Mouse (Mus musculus) kidney, postnatal 0 days (tissue): ENCODE measurements around the gene Gon4l. TPM values are rescaled to one million over a fixed set of nuclear protein-coding genes. Genes with fewer than 3 reads are reported as not detected.
"Not testable (repeated sequence)": the region's sequence is repeated elsewhere in the genome, so short reads cannot be mapped to it uniquely, and the experiment has no call there.

Experiments
- ATAC-seq: fragments of 200-750 bp; cut with Nextera tagmentation; replicated peaks from 2 replicates; pipeline ENCODE4 v1.8.0; 2017; ENCODE audit warnings: low read depth, moderate number of reproducible peaks, moderate TSS enrichment, moderate library complexity; ENCODE audit not compliant: low FRiP score
- DNase-seq: peaks from one replicate; pipeline ENCODE4 v3.0.0-alpha.2; 2016; ENCODE audit warnings: low spot score
- H3K27ac ChIP-seq: fragments of 300-500 bp; sonication (generic); 2 replicates; pipeline ENCODE4 v1.5.1; 2014; ENCODE audit warnings: mild to moderate bottlenecking
- H3K27me3 ChIP-seq: fragments of 300-500 bp; sonication (generic); 2 replicates; pipeline ENCODE4 v1.6.1; 2014; ENCODE audit warnings: low read length, mixed read lengths; ENCODE audit not compliant: insufficient read depth
- H3K36me3 ChIP-seq: fragments of 300-500 bp; sonication (generic); 2 replicates; pipeline ENCODE4 v1.6.1; 2014; ENCODE audit warnings: low read length, mixed read lengths; ENCODE audit not compliant: insufficient read depth
- H3K4me1 ChIP-seq: fragments of 300-500 bp; sonication (generic); replicated peaks from 2 replicates; pipeline ENCODE4 v1.6.1; 2014; ENCODE audit warnings: antibody characterized with exemption, low read length, mixed read lengths; ENCODE audit not compliant: insufficient read depth
- H3K4me2 ChIP-seq: fragments of 300-500 bp; sonication (generic); 2 replicates; pipeline ENCODE4 v1.6.1; 2014; ENCODE audit warnings: mild to moderate bottlenecking, low read length, moderate library complexity, mixed read lengths
- H3K4me3 ChIP-seq: fragments of 300-500 bp; sonication (generic); replicated peaks from 2 replicates; pipeline ENCODE4 v1.5.1; 2014; ENCODE audit warnings: low read depth, low read length
- H3K9ac ChIP-seq: fragments of 300-500 bp; sonication (generic); 2 replicates; pipeline ENCODE4 v1.6.1; 2014; ENCODE audit warnings: low read depth, low read length
- H3K9me3 ChIP-seq: fragments of 300-500 bp; sonication (generic); replicated peaks from 2 replicates; pipeline ENCODE4 v1.6.1; 2016; ENCODE audit warnings: low read length, inconsistent platforms, mixed read lengths
- CTCF ChIP-seq: IDR thresholded peaks from 2 replicates; pipeline ENCODE4 v1.5.1; 2016; ENCODE audit warnings: antibody characterized with exemption, low read depth, mild to moderate bottlenecking, moderate library complexity
- WGBS: fragments of 180-500 bp; shearing (Covaris S2); extraction: QIAGEN DNeasy Blood & Tissue Kit; methylation state at CpG from one replicate; pipeline ENCODE4 v1.1.7; 2014; 5-methylcytosine and 5-hydroxymethylcytosine counted together
- polyA plus RNA-seq: library from polyadenylated mRNA; unstranded; fragments of >200 nt; fragmentation: Nextera tagmentation; extraction: Ambion mirVana; gene quantifications from 2 replicates; pipeline ENCODE4 v1.2.1, GENCODE M21; 2015

Gene Gon4l
- polyA plus RNA-seq, 1 experiment from 2014 or later = 6.0 TPM

DNA sequence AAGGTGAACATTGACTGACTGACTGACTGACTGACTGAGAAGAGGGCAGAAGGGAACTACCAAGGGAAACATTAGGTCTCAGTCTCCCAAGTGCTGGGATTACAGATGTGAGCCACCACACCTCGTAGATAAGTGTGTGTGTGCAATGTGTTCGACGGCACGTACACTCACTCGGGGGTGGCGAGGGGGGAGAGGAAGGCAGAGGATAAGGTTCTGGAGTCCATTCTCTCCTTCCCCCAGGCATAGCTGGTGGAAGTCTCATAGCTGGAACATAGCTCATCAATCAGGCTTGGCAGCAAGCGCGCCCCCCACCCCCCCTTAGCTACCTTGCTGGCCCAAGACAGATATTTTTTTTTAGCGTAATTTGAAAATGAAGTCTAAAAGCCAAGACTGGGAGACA, 7.8 kb upstream of the Gon4l start:
- WGBS = 86% methylated on average over 9 of the region's 9 CpGs

GRCm38 (mm10) chr3:88831177-88832121, 3.6 kb upstream of the Gon4l start:
- 2% methylated on average over 21 of the region's 28 CpGs for WGBS
- Histone ChIP-seq H3K27ac (0 out of 2 replicates have a peak overlapping the region, but pooled peaks have one; percentile 13), H3K4me3 (0 out of 2 replicates have a peak overlapping the region, but pooled peaks have one; percentile 11), H3K4me2 (peak overlapping the region; percentile 41)
- not testable (repeated sequence) for H3K36me3 ChIP-seq, H3K9ac ChIP-seq, H3K9me3 ChIP-seq, H3K27me3 ChIP-seq, H3K4me1 ChIP-seq
- ATAC-seq (peak; percentile 64), DNase-seq (peak; percentile 35)

More for the DNA sequence above, 7.8 kb upstream of the Gon4l start:
- no peak overlapping the region for H3K4me2 ChIP-seq
- H3K36me3 ChIP-seq = peaks cover 15% of the 10 kb centered on the region
- ATAC-seq (no peak), DNase-seq (no peak)
- no peak overlapping the region for H3K9ac ChIP-seq
- no peaks in the 10 kb centered on the region for H3K9me3 ChIP-seq
- H3K4me1 ChIP-seq = no peaks in the 10 kb centered on the region
- H3K27me3 ChIP-seq = no peaks in the 10 kb centered on the region
- H3K4me3 ChIP-seq = no peak overlapping the region
- TF ChIP-seq CTCF = no peak
- no peak overlapping the region for H3K27ac ChIP-seq

GRCm38 (mm10) chr3:88832388-88832787, 2.6 kb upstream of the Gon4l start:
- WGBS = 2% methylated on average over 13 of the region's 14 CpGs
- H3K27me3 ChIP-seq, H3K36me3 ChIP-seq, H3K9me3 ChIP-seq, H3K27ac ChIP-seq, H3K4me1 ChIP-seq, H3K4me3 ChIP-seq, H3K9ac ChIP-seq, H3K4me2 ChIP-seq: not testable (repeated sequence)
- ATAC-seq (peak; percentile 59), DNase-seq (peak; percentile 74)

GRCm38 (mm10) chr3:88849172-88849571, 14.1 kb downstream of the Gon4l start:
- Histone ChIP-seq H3K4me3 (no peak overlapping the region), H3K9me3 (no peaks in the 10 kb centered on the region), H3K27ac (no peak overlapping the region), H3K9ac (no peak overlapping the region), H3K4me2 (no peak overlapping the region), H3K36me3 (peaks cover 21% of the 10 kb centered on the region), H3K4me1 (no peaks in the 10 kb centered on the region), H3K27me3 (no peaks in the 10 kb centered on the region)
- no peak for ATAC-seq
- TF ChIP-seq CTCF = no peak
- no peak for DNase-seq
- 84% methylated on average over 4 of the region's 4 CpGs for WGBS

DNA sequence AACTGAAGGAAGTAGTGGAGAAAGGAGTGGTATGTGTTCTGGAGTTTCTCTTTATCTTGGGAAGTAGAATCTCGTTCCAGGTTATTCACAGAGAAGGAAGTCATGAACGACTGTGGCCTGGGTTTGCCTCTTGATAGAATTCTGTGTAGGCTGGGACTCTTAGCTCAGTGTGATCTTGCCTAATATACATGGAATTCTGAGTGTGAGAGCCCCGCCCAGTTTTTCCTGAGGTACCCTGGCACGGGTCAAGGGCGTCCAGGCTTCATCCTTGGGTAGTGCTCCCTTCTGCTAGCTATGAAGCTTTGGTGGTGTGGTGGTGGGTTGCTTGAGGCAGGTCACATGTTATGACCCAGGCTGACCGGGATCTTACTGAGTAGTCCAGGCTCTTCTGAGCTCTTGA, 20.8 kb downstream of the Gon4l start:
- 0 out of 2 replicates have a peak, but pooled peaks have one; percentile 13 for ATAC-seq
- Histone ChIP-seq H3K4me2 (no peak overlapping the region), H3K27ac (no peak overlapping the region), H3K9ac (no peak overlapping the region), H3K9me3 (no peaks in the 10 kb centered on the region), H3K4me3 (no peak overlapping the region), H3K4me1 (no peaks in the 10 kb centered on the region), H3K36me3 (peaks cover 53% of the 10 kb centered on the region), H3K27me3 (no peaks in the 10 kb centered on the region)
- 91% methylated on average over 6 of the region's 6 CpGs for WGBS
- no peak for DNase-seq
- TF ChIP-seq CTCF = no peak

- Histone ChIP-seq H3K4me2 (no peak overlapping the region), H3K4me3 (no peak overlapping the region), H3K27ac (no peak overlapping the region), H3K27me3 (no peaks in the 10 kb centered on the region), H3K4me1 (no peaks in the 10 kb centered on the region), H3K9ac (no peak overlapping the region), H3K36me3 (peaks cover 70% of the 10 kb centered on the region), H3K9me3 (no peaks in the 10 kb centered on the region)
- DNase-seq = no peak
- ATAC-seq = no peak
- WGBS = 89% methylated on average over 3 of the region's 3 CpGs
- no peak for TF ChIP-seq CTCF
Measured at GRCm38 (mm10) chr3:88862129-88862528, 27.1 kb downstream of the Gon4l start.

DNA sequence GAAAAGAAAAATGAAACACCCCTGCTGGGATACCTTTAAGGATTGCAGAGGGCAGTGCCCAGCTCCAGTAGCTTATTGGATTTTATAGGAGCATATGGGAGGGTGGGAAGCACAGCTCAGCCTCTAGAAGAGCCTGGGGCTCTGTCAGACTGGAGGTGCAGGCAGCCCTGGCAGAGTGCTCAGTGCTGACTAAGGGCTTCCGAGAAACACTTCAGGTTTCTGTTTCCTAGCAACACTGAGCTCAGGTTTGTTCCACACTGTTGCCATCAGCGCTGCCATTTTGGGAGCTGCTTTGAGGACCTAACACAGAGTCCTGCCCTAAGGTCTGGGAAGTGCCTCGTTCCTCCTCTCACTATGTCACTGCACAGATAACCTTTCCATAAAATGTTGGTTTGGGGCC, 31.7 kb downstream of the Gon4l start:
- not testable (repeated sequence) for DNase-seq, ATAC-seq, H3K4me3 ChIP-seq, H3K9me3 ChIP-seq, H3K27me3 ChIP-seq, H3K4me2 ChIP-seq, H3K9ac ChIP-seq, H3K27ac ChIP-seq, H3K4me1 ChIP-seq
- WGBS = no CpG with 5 or more reads among the region's 3 CpGs
- H3K36me3 ChIP-seq = peaks cover 30% of the 10 kb centered on the region

- not testable (repeated sequence) for H3K4me2 ChIP-seq, H3K9me3 ChIP-seq, H3K4me1 ChIP-seq, H3K27ac ChIP-seq, H3K27me3 ChIP-seq, DNase-seq, H3K4me3 ChIP-seq, ATAC-seq, H3K9ac ChIP-seq
- H3K36me3 ChIP-seq = peaks cover 26% of the 10 kb centered on the region
- no CpG with 5 or more reads among the region's 8 CpGs for WGBS
Measured at GRCm38 (mm10) chr3:88867177-88867576, 32.1 kb downstream of the Gon4l start.

DNA sequence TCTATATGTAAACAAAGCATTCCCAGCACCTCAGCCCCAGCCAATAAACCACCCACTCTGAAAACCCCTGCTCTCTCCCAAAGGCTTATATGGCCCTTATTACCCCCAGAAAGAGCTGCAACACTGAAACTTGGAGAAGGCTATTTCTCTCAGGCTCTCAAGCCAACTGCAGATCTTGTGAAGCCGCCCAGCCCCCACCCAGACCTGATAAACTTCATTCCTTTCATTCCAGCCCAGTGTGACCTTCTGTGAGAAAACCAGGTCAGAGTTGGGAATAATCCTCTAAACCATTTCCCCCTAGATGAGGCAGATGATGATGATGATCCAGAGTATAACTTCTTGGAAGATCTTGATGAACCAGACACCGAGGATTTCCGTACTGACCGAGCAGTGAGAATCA, 33.4 kb downstream of the Gon4l start:
- not testable (repeated sequence) for H3K27me3 ChIP-seq, H3K9me3 ChIP-seq, ATAC-seq, H3K9ac ChIP-seq, H3K4me2 ChIP-seq, DNase-seq, H3K4me1 ChIP-seq, H3K27ac ChIP-seq, H3K4me3 ChIP-seq
- no CpG with 5 or more reads among the region's 4 CpGs for WGBS
- H3K36me3 ChIP-seq = peaks cover 15% of the 10 kb centered on the region
